Mouse (Mus musculus) liver, adult 2 months (tissue): ENCODE data around the gene Serpine2. TPM values are rescaled to one million over a fixed set of nuclear protein-coding genes. Genes with fewer than 3 reads are reported as not detected.

ENCODE experiments used
- DNase-seq: peaks from one replicate; pipeline ENCODE4 v3.0.0-alpha.2; 2011; ENCODE audit warnings: low read depth, low spot score; ENCODE audit errors: extremely low read depth
- H3K27ac ChIP-seq: fragments of 200-500 bp; replicated peaks from 2 replicates; pipeline ENCODE4 v1.5.1; 2012; ENCODE audit warnings: low read depth, mild to moderate bottlenecking, control low read depth, inconsistent platforms, low read length; ENCODE audit not compliant: insufficient read depth
- H3K27me3 ChIP-seq: fragments of 200-500 bp; 2 replicates; pipeline ENCODE4 v1.6.1; 2012; ENCODE audit warnings: mild to moderate bottlenecking, moderate library complexity, low read length, inconsistent platforms; ENCODE audit not compliant: control insufficient read depth, insufficient read depth
- H3K36me3 ChIP-seq: fragments of 200-500 bp; 2 replicates; pipeline ENCODE4 v1.6.1; 2012; ENCODE audit warnings: low read length, inconsistent platforms; ENCODE audit not compliant: control insufficient read depth, insufficient read depth
- H3K4me1 ChIP-seq: fragments of 200-500 bp; 2 replicates; pipeline ENCODE4 v1.6.1; 2011; ENCODE audit warnings: low read length; ENCODE audit not compliant: control insufficient read depth, insufficient read depth
- H3K4me3 ChIP-seq: fragments of 200-500 bp; 2 replicates; pipeline ENCODE4 v1.5.1; 2011; ENCODE audit warnings: low read depth, mild to moderate bottlenecking, control low read depth, low read length, moderate library complexity; ENCODE audit not compliant: insufficient read depth
- H3K79me2 ChIP-seq: fragments of 200-500 bp; 2 replicates; pipeline ENCODE4 v1.6.1; 2012; ENCODE audit warnings: inconsistent platforms, mild to moderate bottlenecking, low read length, moderate library complexity; ENCODE audit not compliant: control insufficient read depth, insufficient read depth
- H3K9ac ChIP-seq: fragments of 200-500 bp; 2 replicates; pipeline ENCODE4 v1.6.1; 2012; ENCODE audit warnings: low read depth, mild to moderate bottlenecking, control low read depth, inconsistent platforms, low read length
- CTCF ChIP-seq: fragments of 200-500 bp; IDR thresholded peaks from 2 replicates; pipeline ENCODE4 v1.5.1; 2011; ENCODE audit warnings: low read depth, low read length, control low read depth
- POLR2A ChIP-seq: fragments of 200-500 bp; IDR thresholded peaks from 2 replicates; pipeline ENCODE4 v1.6.1; 2011; ENCODE audit warnings: low read length, control low read depth; ENCODE audit not compliant: insufficient read depth; ENCODE audit errors: extremely low read depth
- WGBS: fragments of 180-500 bp; shearing (Covaris S2); methylation state at CpG from one replicate; pipeline ENCODE4 v1.1.7; 2018; 5-methylcytosine and 5-hydroxymethylcytosine counted together
- polyA plus RNA-seq: library from polyadenylated mRNA; depleted of rRNA; stranded (reverse); fragments of >200 nt; gene quantifications from 2 replicates; pipeline ENCODE4 v1.2.3, GENCODE M21; 2012; rRNA removed
- total RNA-seq: library from RNA; depleted of rRNA; stranded (reverse); fragments of >200 nt; gene quantifications from 2 replicates; pipeline ENCODE4 v1.2.3, GENCODE M21; 2014; rRNA removed

Gene Serpine2
- total RNA-seq (1.8 and 2.1 TPM in 2 replicates), polyA plus RNA-seq (0.92 and 1.1 TPM in 2 replicates)

DNA sequence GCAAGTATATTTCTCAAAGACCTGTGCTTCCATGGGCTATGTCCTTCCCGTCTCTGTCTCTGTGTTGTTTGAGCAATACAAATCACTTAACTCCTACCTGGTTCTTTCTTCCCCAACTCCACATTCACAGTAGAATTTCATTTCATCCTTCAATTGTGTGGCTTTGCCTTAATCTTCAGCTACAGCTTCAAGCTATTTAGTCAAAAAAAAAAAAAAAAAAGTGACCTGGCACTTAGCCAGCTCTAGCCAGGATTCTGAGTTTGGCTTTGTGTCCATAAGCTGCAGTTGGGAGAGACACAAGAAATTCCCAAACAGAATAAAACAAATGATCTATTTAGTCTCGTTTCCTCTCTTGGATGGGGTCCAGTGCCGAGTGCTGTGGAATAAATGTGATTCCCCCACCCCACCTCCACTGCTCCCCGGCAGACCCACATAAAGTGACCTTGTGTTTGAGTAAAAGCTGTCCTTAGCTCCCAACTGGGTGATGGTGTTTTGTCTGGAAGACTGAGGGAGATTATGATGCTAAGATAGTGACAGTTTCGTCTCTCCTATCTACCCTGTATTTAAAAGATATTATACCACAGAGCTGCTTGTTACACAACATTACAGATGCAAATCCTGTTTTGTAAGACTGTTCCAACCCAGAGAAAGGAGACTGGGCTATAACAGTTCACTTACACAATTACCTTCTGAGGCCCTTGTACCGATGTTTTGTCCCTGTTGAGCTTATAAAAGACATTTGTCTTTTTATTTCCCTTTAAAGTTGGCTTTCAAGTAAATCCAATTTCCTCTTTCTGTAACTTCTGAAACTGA is at the start of gene Serpine2:
TSS of gene Serpine2 (minus strand) at position 51 of the 813 bp plus-strand sequence.
- 60% methylated on average over 6 of the region's 6 CpGs for WGBS
- Histone ChIP-seq H3K27me3 (peaks cover 11% of the 10 kb centered on the region), H3K9ac (no peak within 1 kb of the TSS), H3K36me3 (no peaks in the 10 kb centered on the region), H3K27ac (no peak within 1 kb of the TSS), H3K4me3 (no peak within 1 kb of the TSS), H3K79me2 (no peaks in the 10 kb centered on the region), H3K4me1 (0 out of 2 replicates have a peak, but pooled peaks cover 4% of the 10 kb centered on the region)
- TF ChIP-seq POLR2A (no peak), CTCF (no peak)
- no peak for DNase-seq

DNA sequence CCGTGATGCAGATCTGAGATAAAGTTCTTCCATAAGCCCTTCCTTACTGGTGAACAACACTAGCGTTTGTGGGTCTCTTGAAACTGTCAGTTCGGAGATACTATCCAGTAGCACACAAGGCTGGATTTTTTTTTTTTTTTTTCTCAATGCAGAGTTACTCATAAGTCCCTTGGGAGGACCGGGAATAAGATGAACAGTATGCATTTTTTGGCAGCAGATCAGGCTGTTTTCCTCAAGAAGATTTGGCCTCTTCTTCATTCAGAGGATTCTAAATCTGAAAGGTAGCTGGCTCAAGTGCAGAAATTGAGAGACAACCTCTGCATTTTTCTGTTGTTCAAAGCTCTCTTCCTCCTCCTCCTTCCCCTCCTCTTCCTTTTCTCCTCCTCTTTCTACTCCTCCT is 46.8 kb upstream of the Serpine2 start:
- Histone ChIP-seq H3K4me3 (no peak overlapping the region), H3K27me3 (no peaks in the 10 kb centered on the region), H3K36me3 (no peaks in the 10 kb centered on the region), H3K27ac (no peak overlapping the region), H3K4me1 (no peaks in the 10 kb centered on the region), H3K9ac (no peak overlapping the region), H3K79me2 (no peaks in the 10 kb centered on the region)
- DNase-seq, result no peak
- WGBS, result 70% methylated on average over 4 of the region's 4 CpGs
- no peak for TF ChIP-seq CTCF

DNA sequence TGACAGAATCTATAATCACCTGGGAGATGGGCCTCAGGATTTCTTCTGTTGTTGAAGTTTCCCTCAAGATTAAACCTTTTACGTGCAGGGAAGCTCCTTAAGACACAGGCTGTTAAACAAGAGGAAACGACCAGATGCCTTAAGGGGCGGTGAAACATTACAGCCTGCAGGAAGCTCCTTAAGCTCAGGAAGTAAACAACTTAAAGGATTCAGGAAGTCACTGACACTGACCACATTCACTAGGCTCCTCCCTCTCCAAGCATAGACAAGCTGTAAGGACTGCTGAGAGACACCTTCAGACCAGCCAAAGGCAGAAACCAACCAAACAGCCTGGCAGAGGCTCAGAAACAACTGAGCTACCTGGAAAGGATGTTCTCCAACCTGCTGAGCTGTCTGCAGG is 44.3 kb upstream of the Serpine2 start:
- Histone ChIP-seq H3K79me2 (no peaks in the 10 kb centered on the region), H3K4me3 (no peak overlapping the region), H3K27ac (no peak overlapping the region), H3K9ac (no peak overlapping the region), H3K36me3 (no peaks in the 10 kb centered on the region), H3K4me1 (no peaks in the 10 kb centered on the region), H3K27me3 (no peaks in the 10 kb centered on the region)
- DNase-seq, result no peak
- WGBS, result 55% methylated on average over 3 of the region's 3 CpGs
- no peak for TF ChIP-seq POLR2A
- TF ChIP-seq CTCF, result no peak

- Histone ChIP-seq H3K79me2 (no peaks in the 10 kb centered on the region), H3K4me1 (no peaks in the 10 kb centered on the region), H3K9ac (no peak overlapping the region), H3K4me3 (no peak overlapping the region), H3K27ac (no peak overlapping the region), H3K36me3 (no peaks in the 10 kb centered on the region), H3K27me3 (no peaks in the 10 kb centered on the region)
- TF ChIP-seq POLR2A (no peak), CTCF (no peak)
- DNase-seq, result no peak
- WGBS, result 67% methylated on average over 2 of the region's 2 CpGs
These were observed 41.9 kb upstream of the Serpine2 start for GRCm38 (mm10) chr1:79902901-79903300.

DNA sequence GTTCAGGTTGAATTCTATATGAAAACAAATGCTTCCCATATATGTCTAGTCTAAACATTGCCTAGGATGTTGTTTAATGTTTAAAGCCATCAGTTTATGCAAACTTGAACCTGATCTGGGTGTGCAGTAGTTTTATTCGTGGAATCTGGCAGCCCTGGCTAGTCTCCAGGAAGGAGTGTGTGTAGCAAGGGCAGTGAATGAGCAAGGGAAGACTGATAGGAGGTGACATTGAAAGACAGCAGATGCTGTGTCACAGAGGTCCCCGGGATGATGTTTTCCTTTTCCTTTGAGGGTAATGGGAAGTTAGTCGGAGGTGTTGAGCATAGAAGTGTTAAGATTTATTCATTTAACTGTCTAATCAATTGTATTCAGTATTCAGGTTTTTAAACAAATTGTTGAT is 21.7 kb upstream of the Serpine2 start:
- WGBS, result 53% methylated on average over 3 of the region's 3 CpGs
- Histone ChIP-seq H3K79me2 (no peaks in the 10 kb centered on the region), H3K27me3 (no peaks in the 10 kb centered on the region), H3K36me3 (no peaks in the 10 kb centered on the region), H3K9ac (no peak overlapping the region), H3K27ac (no peak overlapping the region), H3K4me3 (no peak overlapping the region), H3K4me1 (no peaks in the 10 kb centered on the region)
- DNase-seq, result no peak
- no peak for TF ChIP-seq CTCF
- TF ChIP-seq POLR2A, result no peak

- no peaks in the 10 kb centered on the region for H3K79me2 ChIP-seq
- DNase-seq, result no peak
- no peaks in the 10 kb centered on the region for H3K36me3 ChIP-seq
- H3K4me3 ChIP-seq, result no peak overlapping the region
- no peak for TF ChIP-seq CTCF
- no peak for TF ChIP-seq POLR2A
- 75% methylated on average over 3 of the region's 3 CpGs for WGBS
- no peak overlapping the region for H3K9ac ChIP-seq
- H3K27ac ChIP-seq, result no peak overlapping the region
- 0 out of 2 replicates have a peak, but pooled peaks cover 2% of the 10 kb centered on the region for H3K27me3 ChIP-seq
- no peaks in the 10 kb centered on the region for H3K4me1 ChIP-seq
These were observed 13.8 kb upstream of the Serpine2 start for GRCm38 (mm10) chr1:79874741-79875140.
